Mouse (Mus musculus) stomach, postnatal 0 days (tissue): Measurements from ENCODE around the gene Acot13. TPM values are rescaled to one million over a fixed set of nuclear protein-coding genes. Genes with fewer than 3 reads are reported as not detected.
"Not testable (repeated sequence)": the region's sequence is repeated elsewhere in the genome, so short reads cannot be mapped to it uniquely, and the experiment has no call there.

Experiments used
- ATAC-seq: fragments of 200-750 bp; cut with Nextera tagmentation; 2 replicates; pipeline ENCODE4 v1.8.0; 2017; ENCODE audit not compliant: low FRiP score, low TSS enrichment
- DNase-seq: peaks from one replicate; pipeline ENCODE4 v3.0.0-alpha.2; 2016; ENCODE audit warnings: low spot score
- H3K27ac ChIP-seq: fragments of 300-500 bp; sonication (generic); replicated peaks from 2 replicates; pipeline ENCODE4 v1.5.1; 2014; ENCODE audit warnings: mild to moderate bottlenecking, control low read depth
- H3K27me3 ChIP-seq: fragments of 300-500 bp; sonication (generic); 2 replicates; pipeline ENCODE4 v1.6.1; 2014; ENCODE audit warnings: low read length; ENCODE audit not compliant: control insufficient read depth, insufficient read depth
- H3K36me3 ChIP-seq: fragments of 300-500 bp; sonication (generic); 2 replicates; pipeline ENCODE4 v1.6.1; 2014; ENCODE audit warnings: low read length, mixed read lengths; ENCODE audit not compliant: control insufficient read depth, insufficient read depth
- H3K4me1 ChIP-seq: fragments of 300-500 bp; sonication (generic); replicated peaks from 2 replicates; pipeline ENCODE4 v1.6.1; 2014; ENCODE audit warnings: antibody characterized with exemption; ENCODE audit not compliant: control insufficient read depth, insufficient read depth
- H3K4me2 ChIP-seq: fragments of 300-500 bp; sonication (generic); replicated peaks from 2 replicates; pipeline ENCODE4 v1.6.1; 2014; ENCODE audit warnings: low read depth, mild to moderate bottlenecking, control low read depth, moderate library complexity
- H3K4me3 ChIP-seq: fragments of 300-500 bp; sonication (generic); 2 replicates; pipeline ENCODE4 v1.5.1; 2014; ENCODE audit warnings: low read depth, low read length, control low read depth
- H3K9ac ChIP-seq: fragments of 300-500 bp; sonication (generic); 2 replicates; pipeline ENCODE4 v1.6.1; 2014; ENCODE audit warnings: mild to moderate bottlenecking, low read length, control low read depth, mixed read lengths
- H3K9me3 ChIP-seq: fragments of 300-500 bp; sonication (generic); 2 replicates; pipeline ENCODE4 v1.6.1; 2016; ENCODE audit warnings: low read length; ENCODE audit not compliant: control insufficient read depth
- CTCF ChIP-seq: IDR thresholded peaks from 2 replicates; pipeline ENCODE4 v1.5.1; 2016; ENCODE audit warnings: antibody characterized with exemption, low read depth, mild to moderate bottlenecking, moderate library complexity
- EP300 ChIP-seq: optimal IDR thresholded peaks from 2 replicates; pipeline ENCODE3; 2016; ENCODE audit warnings: antibody characterized with exemption
- WGBS: fragments of 180-500 bp; shearing (Covaris S2); extraction: QIAGEN DNeasy Blood & Tissue Kit; methylation state at CpG from one replicate; pipeline ENCODE4 v1.1.7; 2014; 5-methylcytosine and 5-hydroxymethylcytosine counted together
- polyA plus RNA-seq: library from polyadenylated mRNA; unstranded; fragments of >200 nt; fragmentation: Nextera tagmentation; extraction: Ambion mirVana; gene quantifications from 2 replicates; pipeline ENCODE4 v1.2.1, GENCODE M21; 2015

Acot13 gene
- polyA plus RNA-seq, 1 experiment from 2014 or later, result 111 TPM

GRCm38 (mm10) chr13:24781916-24782315 lies 49.4 kb downstream of the Acot13 start:
- Histone ChIP-seq H3K27me3 (no peaks in the 10 kb centered on the region), H3K27ac (no peak overlapping the region), H3K4me2 (no peak overlapping the region), H3K4me3 (no peak overlapping the region), H3K9me3 (no peaks in the 10 kb centered on the region), H3K9ac (no peak overlapping the region), H3K36me3 (no peaks in the 10 kb centered on the region), H3K4me1 (no peaks in the 10 kb centered on the region)
- DNase-seq (no peak), ATAC-seq (peak; percentile 56; the same call in 1 of the 2 replicates)
- WGBS, result 46% methylated on average over 5 of the region's 5 CpGs
- TF ChIP-seq EP300 (no peak), CTCF (no peak)

DNA sequence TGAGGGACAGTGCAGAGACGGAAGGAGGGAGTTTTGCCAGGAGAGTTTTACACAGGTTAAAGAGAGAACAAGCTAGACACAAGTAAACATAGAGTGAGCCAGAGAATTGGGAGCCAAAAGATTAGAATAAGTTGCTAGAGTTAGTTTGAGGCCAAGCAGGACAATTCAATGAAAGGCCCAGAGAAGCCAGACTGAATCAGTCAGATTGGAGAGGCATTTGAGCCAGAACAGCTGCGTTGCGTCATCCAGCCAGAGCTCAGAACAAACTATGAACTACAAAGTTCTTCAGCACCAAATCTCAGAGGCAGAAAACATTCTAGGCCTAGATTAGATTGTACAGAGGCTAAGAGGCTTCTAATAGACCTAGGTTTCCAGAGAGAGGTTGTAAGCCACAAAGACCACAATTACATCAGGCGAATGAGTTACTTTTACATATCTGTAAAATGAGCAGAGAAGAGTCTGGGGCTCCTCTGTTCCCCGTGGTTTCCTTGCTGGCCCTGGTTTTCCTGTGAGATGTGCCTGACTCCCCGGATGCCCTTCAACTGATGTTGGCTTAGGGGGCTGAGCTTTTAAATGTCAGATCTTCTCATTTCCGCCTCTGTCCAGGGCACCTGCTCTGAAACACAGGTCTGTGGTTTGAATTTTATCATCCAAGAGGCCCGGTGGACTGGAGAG lies 52.5 kb downstream of the Acot13 start:
- H3K9ac ChIP-seq, result no peak overlapping the region
- H3K9me3 ChIP-seq, result no peaks in the 10 kb centered on the region
- H3K4me3 ChIP-seq, result no peak overlapping the region
- 80% methylated on average over 8 of the region's 8 CpGs for WGBS
- H3K36me3 ChIP-seq, result no peaks in the 10 kb centered on the region
- TF ChIP-seq EP300, result no peak
- no peak for TF ChIP-seq CTCF
- H3K27me3 ChIP-seq, result no peaks in the 10 kb centered on the region
- H3K27ac ChIP-seq, result no peak overlapping the region
- no peaks in the 10 kb centered on the region for H3K4me1 ChIP-seq
- no peak overlapping the region for H3K4me2 ChIP-seq
- DNase-seq, result no peak
- no peak for ATAC-seq

- Histone ChIP-seq H3K4me3 (no peak overlapping the region), H3K36me3 (no peaks in the 10 kb centered on the region), H3K4me2 (no peak overlapping the region), H3K9ac (no peak overlapping the region), H3K9me3 (no peaks in the 10 kb centered on the region), H3K27me3 (no peaks in the 10 kb centered on the region), H3K27ac (no peak overlapping the region), H3K4me1 (no peaks in the 10 kb centered on the region)
- 73% methylated on average over 2 of the region's 2 CpGs for WGBS
- ATAC-seq (no peak), DNase-seq (no peak)
- TF ChIP-seq CTCF (no peak), EP300 (no peak)
Measured at GRCm38 (mm10) chr13:24778026-24778425, 53.3 kb downstream of the Acot13 start.

- H3K9ac ChIP-seq, result no peak overlapping the region
- H3K27ac ChIP-seq, result no peak overlapping the region
- TF ChIP-seq EP300 (no peak), CTCF (peak; percentile 92)
- DNase-seq (peak; percentile 44), ATAC-seq (peak; percentile 74)
- WGBS, result 51% methylated on average over 7 of the region's 7 CpGs
- no peaks in the 10 kb centered on the region for H3K27me3 ChIP-seq
- no peak overlapping the region for H3K4me2 ChIP-seq
- no peaks in the 10 kb centered on the region for H3K9me3 ChIP-seq
- no peaks in the 10 kb centered on the region for H3K4me1 ChIP-seq
- H3K36me3 ChIP-seq, result no peaks in the 10 kb centered on the region
- H3K4me3 ChIP-seq, result no peak overlapping the region
Measured at GRCm38 (mm10) chr13:24776146-24776844, 55.0 kb downstream of the Acot13 start.

GRCm38 (mm10) chr13:24771482-24771881 lies 59.9 kb downstream of the Acot13 start:
- H3K4me2 ChIP-seq, H3K27me3 ChIP-seq, DNase-seq, H3K36me3 ChIP-seq, H3K27ac ChIP-seq, ATAC-seq, H3K9ac ChIP-seq, H3K9me3 ChIP-seq, H3K4me1 ChIP-seq, H3K4me3 ChIP-seq: not testable (repeated sequence)
- 91% methylated on average over 10 of the region's 10 CpGs for WGBS

Other genes with a start within 250 kb of the Acot13 start
- 1.6 and 1.8 TPM in 2 replicates for gene Ripor2, start 249.4 kb downstream of the Acot13 start, polyA plus RNA-seq
- gene Armh2, start 90.3 kb downstream of the Acot13 start, polyA plus RNA-seq, result not detected in 2 replicates
- 39.6 and 43.3 TPM in 2 replicates for gene Gmnn, start 69.6 kb downstream of the Acot13 start, polyA plus RNA-seq
- 11.0 and 11.1 TPM in 2 replicates for gene BC005537, start 29.9 kb downstream of the Acot13 start, polyA plus RNA-seq
- gene Tdp2, start 139 bp upstream of the Acot13 start, polyA plus RNA-seq, result 21.6 and 22.0 TPM in 2 replicates
- gene D130043K22Rik, start 13.6 kb upstream of the Acot13 start, polyA plus RNA-seq, result 0.19 and 0.58 TPM in 2 replicates
- 6.1 and 6.4 TPM in 2 replicates for gene Aldh5a1, start 106.1 kb upstream of the Acot13 start, polyA plus RNA-seq
- gene Gpld1, start 111.6 kb upstream of the Acot13 start, polyA plus RNA-seq, result 25.6 and 26.0 TPM in 2 replicates
- gene Mrs2, start 188.8 kb upstream of the Acot13 start, polyA plus RNA-seq, result 13.9 and 16.4 TPM in 2 replicates
- gene Dcdc2a, start 224.5 kb upstream of the Acot13 start, polyA plus RNA-seq, result 0.07 and 0.24 TPM in 2 replicates